Mouse (Mus musculus): ENCODE data around the gene Afdn. TPM values are rescaled to one million over a fixed set of nuclear protein-coding genes. Genes with fewer than 3 reads are reported as not detected.

The Afdn gene
- polyA plus RNA-seq, 1 experiment from 2014 or later = 111 TPM

DNA sequence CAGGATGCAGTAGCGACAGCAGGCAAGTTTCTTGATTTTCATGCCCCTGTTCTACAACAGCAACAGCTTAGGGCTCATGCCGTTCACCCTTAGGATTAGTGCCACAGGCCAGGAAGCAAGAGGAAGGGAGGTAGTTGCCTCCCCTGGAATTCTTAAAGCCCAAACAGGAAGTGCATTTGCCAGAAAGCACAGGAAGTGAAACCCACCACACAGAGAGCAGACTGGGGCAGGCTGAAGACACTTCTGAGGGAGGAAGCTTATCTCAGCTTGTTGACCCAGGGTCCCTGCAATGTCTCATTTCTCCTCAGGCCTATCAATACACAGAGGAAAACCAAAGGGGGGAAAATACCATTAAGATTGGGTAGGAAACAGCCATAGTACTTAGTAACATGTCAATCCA is 19.5 kb upstream of the Afdn start:
- Histone ChIP-seq H3K27me3 (no peaks in the 10 kb centered on the region), H3K4me1 (peaks cover 71% of the 10 kb centered on the region), H3K9me3 (no peaks in the 10 kb centered on the region), H3K9ac (no peak overlapping the region), H3K36me3 (no peaks in the 10 kb centered on the region), H3K4me2 (no peak overlapping the region), H3K27ac (peak overlapping the region; percentile 70), H3K4me3 (no peak overlapping the region)
- no peak for ATAC-seq (ENCODE audit: borderline replicate concordance, extremely low read depth, low FRiP score, low TSS enrichment)
- 18% methylated on average over 2 of the region's 2 CpGs for WGBS

DNA sequence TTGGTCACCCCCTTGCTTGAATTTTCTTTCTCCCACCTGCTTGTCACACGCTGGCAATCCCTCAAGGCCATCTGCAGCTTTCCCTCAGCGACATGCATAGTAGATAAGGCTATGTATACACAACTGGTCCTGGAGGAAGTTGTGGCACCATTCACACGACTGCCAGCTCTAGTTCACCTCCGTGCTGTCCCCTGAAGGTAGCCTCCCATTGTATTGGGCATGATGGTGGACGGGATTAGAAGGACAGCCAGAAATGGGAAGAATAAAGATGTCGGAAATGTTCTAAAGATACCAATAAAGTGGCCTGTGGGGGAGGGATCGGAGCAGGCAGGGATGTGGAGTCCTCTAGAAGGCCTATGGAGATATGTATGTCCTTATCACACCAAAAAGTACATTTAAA is 18.7 kb upstream of the Afdn start:
- Histone ChIP-seq H3K4me1 (peaks cover 74% of the 10 kb centered on the region), H3K4me3 (no peak overlapping the region), H3K27me3 (no peaks in the 10 kb centered on the region), H3K9ac (no peak overlapping the region), H3K27ac (peak overlapping the region; percentile 70; the same call in 1 of the 2 replicates), H3K9me3 (no peaks in the 10 kb centered on the region), H3K4me2 (no peak overlapping the region), H3K36me3 (no peaks in the 10 kb centered on the region)
- ATAC-seq (ENCODE audit: borderline replicate concordance, extremely low read depth, low FRiP score, low TSS enrichment) = no peak
- WGBS = 46% methylated on average over 7 of the region's 7 CpGs

DNA sequence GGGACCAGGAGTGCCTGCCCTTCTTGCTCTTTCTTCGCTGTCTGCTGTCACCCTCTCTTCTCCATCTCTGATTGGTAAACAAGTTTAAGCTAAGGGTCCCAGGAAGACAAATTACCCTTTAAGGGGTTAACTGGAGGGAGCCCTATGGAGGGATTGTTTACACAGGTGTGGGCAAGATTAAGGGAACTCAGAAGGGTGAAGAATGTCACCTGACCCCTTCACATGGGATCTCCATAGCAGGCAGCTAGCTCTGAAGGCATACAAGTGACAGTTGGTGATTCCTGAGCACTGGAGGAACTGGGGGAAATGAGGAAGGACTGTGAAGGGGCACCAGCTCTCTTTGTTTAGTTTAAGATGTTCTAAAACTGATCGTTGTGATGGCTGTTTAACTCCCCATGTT is 18.0 kb upstream of the Afdn start:
- 23% methylated on average over 2 of the region's 2 CpGs for WGBS
- no peaks in the 10 kb centered on the region for H3K27me3 ChIP-seq
- peak overlapping the region; percentile 0; the same call in 1 of the 2 replicates for H3K27ac ChIP-seq
- no peak overlapping the region for H3K9ac ChIP-seq
- H3K4me2 ChIP-seq = no peak overlapping the region
- no peak overlapping the region for H3K4me3 ChIP-seq
- ATAC-seq (ENCODE audit: borderline replicate concordance, extremely low read depth, low FRiP score, low TSS enrichment) = no peak
- H3K36me3 ChIP-seq = no peaks in the 10 kb centered on the region
- no peaks in the 10 kb centered on the region for H3K9me3 ChIP-seq
- H3K4me1 ChIP-seq = peaks cover 71% of the 10 kb centered on the region

DNA sequence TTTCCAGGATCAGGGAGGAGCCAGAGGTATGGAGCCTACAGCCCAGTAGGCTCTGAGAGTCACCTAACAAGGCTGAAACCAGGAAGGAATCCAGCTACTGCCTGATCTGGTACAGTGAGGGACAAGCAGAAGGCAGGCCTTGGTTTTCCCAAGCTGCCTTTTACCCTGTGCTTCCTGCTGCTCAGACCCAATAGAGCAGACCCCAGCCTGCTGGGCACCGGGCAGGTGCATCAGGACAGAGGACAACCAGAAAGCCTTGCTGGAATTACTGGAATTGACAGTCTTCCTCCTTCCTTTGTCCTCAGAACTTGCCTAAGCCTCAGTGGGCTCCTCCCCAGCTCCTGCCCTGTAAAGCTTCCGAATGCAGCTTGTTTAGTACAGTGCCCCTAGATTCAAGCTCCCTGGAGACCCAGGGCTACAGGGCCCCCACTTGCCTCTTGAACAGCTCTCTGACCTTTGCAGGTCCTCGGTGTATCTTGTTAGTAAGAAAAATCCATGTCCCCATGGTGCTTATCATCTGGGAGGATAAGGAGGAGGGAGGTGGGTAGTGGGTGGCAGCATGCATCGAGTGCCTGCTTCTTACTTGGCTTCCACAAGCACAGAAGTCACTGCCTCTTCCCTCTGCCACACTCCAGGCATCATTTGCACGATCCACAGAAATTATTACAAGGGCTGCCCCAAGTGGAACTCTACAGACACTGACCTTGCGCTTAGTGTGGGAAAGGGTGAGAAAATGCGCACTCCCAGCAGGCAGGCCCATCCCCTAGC is 17.2 kb upstream of the Afdn start:
- Histone ChIP-seq H3K4me1 (peaks cover 65% of the 10 kb centered on the region), H3K9me3 (no peaks in the 10 kb centered on the region), H3K27me3 (no peaks in the 10 kb centered on the region), H3K27ac (peak overlapping the region; percentile 87), H3K4me2 (peak overlapping the region; percentile 18; the same call in 1 of the 2 replicates), H3K4me3 (no peak overlapping the region), H3K36me3 (no peaks in the 10 kb centered on the region), H3K9ac (no peak overlapping the region)
- no peak; the same call in 1 of the 2 replicates for ATAC-seq (ENCODE audit: borderline replicate concordance, extremely low read depth, low FRiP score, low TSS enrichment)
- 33% methylated on average over 7 of the region's 7 CpGs for WGBS

DNA sequence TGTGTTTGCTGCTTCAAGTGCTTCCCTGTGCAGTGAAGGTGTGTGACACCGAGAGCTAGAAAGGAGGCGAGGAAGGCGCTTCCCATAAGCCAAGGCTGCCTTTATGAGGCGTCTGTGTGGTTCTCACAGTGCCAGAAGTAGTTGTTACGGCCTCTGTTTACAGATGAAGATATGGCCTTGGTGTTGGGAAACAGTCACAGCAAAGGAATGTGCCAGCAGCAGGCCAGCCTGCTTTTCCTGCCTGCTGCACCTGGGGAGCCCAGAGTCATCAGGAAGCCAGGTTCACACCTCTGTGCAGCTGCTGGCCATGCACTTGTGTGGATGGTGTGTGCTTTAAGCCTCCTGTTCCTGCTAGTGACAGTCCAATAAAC is 16.6 kb upstream of the Afdn start:
- WGBS = 7% methylated on average over 5 of the region's 5 CpGs
- Histone ChIP-seq H3K9me3 (no peaks in the 10 kb centered on the region), H3K27me3 (no peaks in the 10 kb centered on the region), H3K4me2 (peak overlapping the region; percentile 18; the same call in 1 of the 2 replicates), H3K9ac (no peak overlapping the region), H3K4me3 (no peak overlapping the region), H3K27ac (peak overlapping the region; percentile 87), H3K36me3 (no peaks in the 10 kb centered on the region), H3K4me1 (peaks cover 65% of the 10 kb centered on the region)
- ATAC-seq (ENCODE audit: borderline replicate concordance, extremely low read depth, low FRiP score, low TSS enrichment) = peak; percentile 47; the same call in 1 of the 2 replicates

DNA sequence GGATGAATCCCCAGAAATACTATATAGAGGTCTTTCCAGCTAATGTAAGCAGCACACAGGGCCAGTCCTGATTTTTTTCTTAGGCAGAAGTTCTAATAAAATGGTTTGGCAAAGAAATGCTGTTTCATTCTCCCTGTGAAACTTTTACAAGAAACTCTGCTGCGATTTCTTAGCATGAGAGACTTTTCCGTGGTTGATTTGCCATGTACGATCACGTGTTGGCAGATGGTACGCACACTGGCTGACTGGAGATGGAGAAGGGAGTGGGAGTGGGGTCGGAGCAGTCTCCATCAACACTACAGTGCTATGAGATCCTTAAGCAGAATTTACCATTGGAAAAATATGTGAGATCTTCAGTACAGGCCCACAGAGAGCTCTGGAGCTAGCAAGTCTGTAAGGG is 16.1 kb upstream of the Afdn start:
- Histone ChIP-seq H3K36me3 (no peaks in the 10 kb centered on the region), H3K9me3 (no peaks in the 10 kb centered on the region), H3K27me3 (no peaks in the 10 kb centered on the region), H3K27ac (peak overlapping the region; percentile 87), H3K4me2 (no peak overlapping the region), H3K4me1 (peaks cover 65% of the 10 kb centered on the region), H3K4me3 (no peak overlapping the region), H3K9ac (no peak overlapping the region)
- no peak for ATAC-seq (ENCODE audit: borderline replicate concordance, extremely low read depth, low FRiP score, low TSS enrichment)
- WGBS = 32% methylated on average over 6 of the region's 6 CpGs

DNA sequence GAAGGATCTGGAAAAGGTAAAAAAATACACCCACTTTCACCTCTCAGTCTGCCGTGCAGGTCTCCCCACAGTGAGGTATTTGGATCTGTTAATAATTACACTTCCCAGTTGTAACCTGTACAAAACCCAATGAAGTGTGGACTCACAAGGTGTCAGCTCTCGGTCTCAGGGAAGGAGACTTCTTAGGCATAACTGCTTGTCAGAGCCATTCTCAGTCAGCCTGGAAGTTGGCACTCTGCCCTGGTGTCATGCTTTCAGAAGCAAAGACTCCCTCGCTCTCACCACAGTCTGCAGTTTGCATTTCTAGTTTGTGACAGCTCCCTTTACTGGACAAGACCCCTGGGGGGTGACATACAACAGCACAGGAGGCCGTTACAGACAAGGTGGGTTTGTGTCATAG is 15.5 kb upstream of the Afdn start:
- peak; percentile 40; the same call in 1 of the 2 replicates for ATAC-seq (ENCODE audit: borderline replicate concordance, extremely low read depth, low FRiP score, low TSS enrichment)
- Histone ChIP-seq H3K9ac (no peak overlapping the region), H3K4me2 (no peak overlapping the region), H3K27me3 (no peaks in the 10 kb centered on the region), H3K9me3 (no peaks in the 10 kb centered on the region), H3K4me1 (peaks cover 65% of the 10 kb centered on the region), H3K4me3 (no peak overlapping the region), H3K27ac (peak overlapping the region; percentile 87), H3K36me3 (no peaks in the 10 kb centered on the region)
- WGBS = 13% methylated on average over 4 of the region's 4 CpGs

DNA sequence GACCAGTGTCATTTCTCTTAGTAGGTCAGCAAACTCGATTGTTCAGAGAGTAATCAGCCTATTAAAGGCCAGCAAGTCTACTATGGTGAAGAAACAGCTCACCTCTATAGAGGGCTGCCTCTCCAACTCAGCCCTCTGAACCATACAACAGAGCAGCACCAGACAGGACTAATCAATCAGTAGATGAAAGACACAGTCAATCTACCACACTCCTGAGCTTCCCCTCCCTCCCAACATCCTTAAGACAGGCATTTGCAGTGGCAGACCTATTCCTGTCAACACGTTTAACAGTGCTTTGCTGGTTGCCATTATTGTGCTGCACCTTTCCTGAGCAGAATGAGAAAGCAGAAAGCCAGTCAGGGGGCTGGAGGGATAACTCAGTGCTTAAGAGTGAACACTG is 15.0 kb upstream of the Afdn start:
- ATAC-seq (ENCODE audit: borderline replicate concordance, extremely low read depth, low FRiP score, low TSS enrichment) = no peak
- no peak overlapping the region for H3K9ac ChIP-seq
- peaks cover 59% of the 10 kb centered on the region for H3K4me1 ChIP-seq
- WGBS = 41% methylated on average over 2 of the region's 2 CpGs
- no peak overlapping the region for H3K4me3 ChIP-seq
- H3K4me2 ChIP-seq = no peak overlapping the region
- H3K27me3 ChIP-seq = no peaks in the 10 kb centered on the region
- H3K36me3 ChIP-seq = no peaks in the 10 kb centered on the region
- peak overlapping the region; percentile 87 for H3K27ac ChIP-seq
- H3K9me3 ChIP-seq = no peaks in the 10 kb centered on the region

DNA sequence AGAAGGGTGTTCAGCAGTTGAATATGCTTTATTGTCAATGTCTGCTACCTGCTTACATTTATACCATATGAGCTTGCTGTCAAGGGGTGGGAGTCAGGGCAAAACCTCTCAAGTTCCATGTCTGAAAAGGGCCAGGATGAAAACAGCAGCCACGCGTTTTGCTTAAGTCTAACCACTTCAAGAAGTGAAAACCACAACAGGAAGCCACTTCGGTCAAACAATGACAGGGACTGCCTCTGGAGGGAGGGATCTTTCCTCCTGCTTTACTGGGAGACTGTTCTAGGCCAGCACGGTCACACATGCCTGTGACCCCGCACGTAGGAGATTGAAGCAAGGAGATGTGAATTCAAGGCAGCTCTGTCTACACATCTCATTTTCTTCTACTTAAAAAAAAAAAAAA is 14.0 kb upstream of the Afdn start:
- H3K4me3 ChIP-seq = no peak overlapping the region
- H3K4me2 ChIP-seq = no peak overlapping the region
- H3K27me3 ChIP-seq = no peaks in the 10 kb centered on the region
- H3K9ac ChIP-seq = no peak overlapping the region
- H3K4me1 ChIP-seq = peaks cover 50% of the 10 kb centered on the region
- no peak for ATAC-seq (ENCODE audit: borderline replicate concordance, extremely low read depth, low FRiP score, low TSS enrichment)
- H3K36me3 ChIP-seq = no peaks in the 10 kb centered on the region
- 60% methylated on average over 6 of the region's 6 CpGs for WGBS
- H3K9me3 ChIP-seq = no peaks in the 10 kb centered on the region
- H3K27ac ChIP-seq = no peak overlapping the region

DNA sequence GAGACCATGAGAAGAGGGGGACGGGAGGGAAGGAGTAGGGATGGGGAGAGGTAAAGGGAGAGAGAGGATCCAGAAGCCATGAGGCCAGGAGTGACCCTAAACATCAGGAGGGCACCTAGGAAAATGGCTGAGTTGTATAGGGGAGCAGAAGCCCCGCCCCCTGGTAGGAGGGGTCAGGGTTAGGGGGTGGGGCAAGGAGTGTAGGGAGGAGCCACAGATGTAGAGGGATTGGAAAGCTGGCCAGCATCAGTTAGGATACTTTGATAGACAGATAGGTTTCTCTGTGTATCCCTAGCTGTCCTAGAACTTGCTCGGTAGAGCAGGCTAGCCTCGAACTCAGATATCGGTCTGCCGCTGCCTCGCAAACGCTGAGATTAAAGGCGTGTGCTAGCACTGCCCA is 12.7 kb upstream of the Afdn start:
- H3K4me3 ChIP-seq = no peak overlapping the region
- no peak for ATAC-seq (ENCODE audit: borderline replicate concordance, extremely low read depth, low FRiP score, low TSS enrichment)
- no peak overlapping the region for H3K4me2 ChIP-seq
- no peaks in the 10 kb centered on the region for H3K9me3 ChIP-seq
- WGBS = 86% methylated on average over 9 of the region's 9 CpGs
- H3K36me3 ChIP-seq = no peaks in the 10 kb centered on the region
- no peaks in the 10 kb centered on the region for H3K27me3 ChIP-seq
- H3K27ac ChIP-seq = no peak overlapping the region
- H3K4me1 ChIP-seq = peaks cover 37% of the 10 kb centered on the region
- no peak overlapping the region for H3K9ac ChIP-seq

DNA sequence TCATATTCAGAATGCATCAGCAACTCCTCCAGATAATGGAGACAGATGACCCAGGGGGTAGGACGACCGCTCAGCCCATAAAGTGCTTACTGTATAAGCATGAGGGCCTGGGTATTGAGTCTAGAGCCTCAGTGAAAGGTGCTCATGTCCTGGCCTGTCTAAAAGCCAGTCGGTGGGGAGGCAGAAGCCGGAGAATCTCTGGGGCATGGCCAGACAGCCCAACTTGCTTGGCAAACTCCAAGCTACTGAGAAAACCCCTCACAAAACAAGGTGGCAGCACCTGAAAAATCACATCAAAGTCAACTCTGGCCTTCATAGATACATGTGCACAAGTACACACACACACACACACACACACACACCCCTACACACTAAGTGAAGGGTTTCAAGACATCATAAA is 11.3 kb upstream of the Afdn start:
- no peak overlapping the region for H3K4me2 ChIP-seq
- H3K4me3 ChIP-seq = no peak overlapping the region
- H3K4me1 ChIP-seq = peaks cover 24% of the 10 kb centered on the region
- WGBS = 80% methylated on average over 4 of the region's 4 CpGs
- ATAC-seq (ENCODE audit: borderline replicate concordance, extremely low read depth, low FRiP score, low TSS enrichment) = no peak
- no peak overlapping the region for H3K27ac ChIP-seq
- H3K9ac ChIP-seq = no peak overlapping the region
- no peaks in the 10 kb centered on the region for H3K9me3 ChIP-seq
- no peaks in the 10 kb centered on the region for H3K36me3 ChIP-seq
- H3K27me3 ChIP-seq = no peaks in the 10 kb centered on the region

DNA sequence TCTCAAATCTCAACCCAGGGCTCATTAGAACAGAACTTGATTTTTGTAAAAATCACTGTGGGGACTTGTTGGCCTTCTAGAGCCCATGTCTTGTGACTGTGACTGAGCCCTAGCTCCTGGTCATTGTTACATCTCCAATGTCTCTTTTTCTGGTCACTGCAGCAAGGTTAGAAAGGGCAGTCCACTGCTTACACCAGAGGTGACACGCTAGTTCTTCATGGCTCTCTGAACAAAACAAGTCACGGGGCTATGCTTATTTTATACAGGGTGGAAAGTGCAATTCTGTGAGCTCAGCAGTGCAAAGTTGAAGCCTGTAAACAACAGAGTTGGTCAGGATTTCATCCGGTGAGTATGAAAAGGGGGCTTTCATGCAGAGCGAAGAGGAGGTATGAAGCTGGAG is 6.4 kb upstream of the Afdn start:
- no peak for ATAC-seq (ENCODE audit: borderline replicate concordance, extremely low read depth, low FRiP score, low TSS enrichment)
- H3K27me3 ChIP-seq = no peaks in the 10 kb centered on the region
- no peak overlapping the region for H3K27ac ChIP-seq
- H3K9ac ChIP-seq = no peak overlapping the region
- WGBS = 69% methylated on average over 4 of the region's 4 CpGs
- H3K4me1 ChIP-seq = peaks cover 6% of the 10 kb centered on the region
- no peaks in the 10 kb centered on the region for H3K36me3 ChIP-seq
- no peak overlapping the region for H3K4me3 ChIP-seq
- H3K9me3 ChIP-seq = no peaks in the 10 kb centered on the region
- no peak overlapping the region for H3K4me2 ChIP-seq
